Mouse (Mus musculus): ENCODE measurements around the gene Lce1a2. TPM values are rescaled to one million over a fixed set of nuclear protein-coding genes. Genes with fewer than 3 reads are reported as not detected.

The Lce1a2 gene
- not detected for polyA plus RNA-seq (2017; shearing (Covaris generic))

DNA sequence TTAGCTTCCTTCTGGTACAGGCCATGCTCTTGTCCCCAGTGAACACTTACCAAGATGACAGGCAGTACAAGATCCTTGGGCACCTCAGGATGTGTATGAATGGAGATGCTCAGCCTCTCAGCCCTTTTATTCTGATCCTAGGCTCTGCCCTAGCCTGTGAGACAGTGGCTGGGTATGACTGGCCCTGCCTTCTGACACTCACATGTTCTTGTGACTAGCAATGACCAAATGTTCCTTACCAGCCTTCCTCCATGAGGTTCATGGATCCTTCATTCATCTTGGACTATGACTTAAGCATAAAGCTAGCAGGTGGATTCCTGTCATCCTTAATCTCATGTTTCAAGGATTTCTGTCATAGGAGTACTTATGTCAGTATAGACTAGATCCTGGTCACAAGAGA, at the start of gene Lce1a2:
TSS of gene Lce1a2 (minus strand) at position 101 of the 400 bp plus-strand sequence.

DNA sequence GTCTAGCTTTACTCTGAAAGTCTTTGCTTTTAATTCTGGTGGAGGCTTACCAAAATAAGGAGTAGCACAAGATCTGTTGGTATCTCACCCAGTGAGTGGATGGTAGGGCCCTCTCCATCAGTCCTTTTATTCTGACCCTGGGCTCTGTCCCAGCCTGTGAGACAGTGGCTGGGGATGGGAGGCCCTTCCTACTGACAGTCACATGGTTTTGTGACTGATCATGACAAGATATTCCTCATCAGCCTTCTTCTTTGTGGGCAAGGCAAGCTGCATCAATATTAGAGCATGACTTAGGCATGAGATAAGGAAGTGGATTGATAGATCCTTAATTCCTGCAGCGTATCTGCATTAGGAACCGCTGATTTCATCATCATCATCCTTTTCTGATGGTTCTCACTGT, 38.9 kb upstream of the Lce1a2 start, which contains the start of gene Lce1e:
TSS of gene Lce1e (minus strand) at position 101 of the 400 bp plus-strand sequence.

DNA sequence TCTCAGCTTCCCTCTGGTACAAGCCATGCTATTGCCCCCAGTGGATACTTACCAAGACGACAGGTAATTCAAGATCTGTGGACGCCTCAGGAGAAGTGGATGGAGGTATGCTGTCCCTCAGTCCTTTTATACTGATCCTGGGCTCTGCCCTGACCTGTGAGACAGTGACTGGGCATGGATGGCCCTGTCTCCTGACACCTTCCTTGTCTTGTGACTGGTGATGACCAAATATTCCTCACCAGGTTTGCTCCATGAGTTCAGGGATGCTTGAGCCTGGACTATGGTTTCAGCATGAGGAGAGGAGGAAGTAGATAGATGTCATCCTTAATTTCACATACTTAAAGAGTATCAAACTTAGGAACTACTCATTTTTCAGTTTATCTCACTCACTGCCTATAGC, 17.0 kb upstream of the Lce1a2 start, which contains the start of gene Lce1d:
TSS of gene Lce1d (minus strand) at position 101 of the 400 bp plus-strand sequence.

GRCm38 (mm10) chr3:92678947-92679346, 8.8 kb upstream of the Lce1a2 start, which contains the start of gene Lce1c:
TSS of gene Lce1c (plus strand) at chr3:92679247.

GRCm38 (mm10) chr3:92656826-92657225, 13.3 kb downstream of the Lce1a2 start, which contains the start of gene Lce1b:
TSS of gene Lce1b (minus strand) at chr3:92656926.

GRCm38 (mm10) chr3:92648207-92648606, 21.9 kb downstream of the Lce1a2 start, which contains the start of gene Lce1a1:
TSS of gene Lce1a1 (minus strand) at chr3:92648307.

DNA sequence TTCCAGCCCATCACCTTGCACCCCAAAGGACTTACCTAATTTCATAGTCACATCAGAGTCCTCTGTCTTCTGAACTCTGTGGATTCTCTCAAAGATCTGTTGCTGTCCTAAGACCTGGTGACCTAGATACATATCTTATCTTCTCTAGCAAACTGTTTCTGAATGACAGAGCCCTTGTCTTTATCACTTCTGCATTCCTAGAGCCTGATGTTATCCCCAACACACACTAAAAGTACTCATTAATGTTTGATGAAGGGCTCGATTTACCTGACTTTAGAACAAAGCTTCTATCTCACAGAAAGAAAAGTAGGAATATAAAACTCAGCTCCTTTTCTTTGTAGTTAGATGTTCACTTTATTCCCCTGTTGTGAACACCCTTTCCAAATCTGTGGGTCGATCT, 48.6 kb downstream of the Lce1a2 start, which contains the start of gene Lce6a:
TSS of gene Lce6a (minus strand) at position 101 of the 400 bp plus-strand sequence.

Other genes starting within 250 kb of the Lce1a2 start
- 10 to 100 TPM; 17.1 to 28.3 TPM for gene Gm9774, start 240.9 kb downstream of the Lce1a2 start, polyA plus RNA-seq (2017; shearing (Covaris generic))
- gene Sprr2k, start 237.7 kb downstream of the Lce1a2 start, polyA plus RNA-seq (2017; shearing (Covaris generic)): not detected
- gene Sprr1b, start 231.5 kb downstream of the Lce1a2 start, polyA plus RNA-seq (2017; shearing (Covaris generic)): not detected
- gene Sprr3, start 211.6 kb downstream of the Lce1a2 start, polyA plus RNA-seq (2017; shearing (Covaris generic)): under 1 TPM in 1 of 2 experiments, not detected in 1; 0.52 TPM
- gene Sprr1a, start 184.4 kb downstream of the Lce1a2 start, polyA plus RNA-seq (2017; shearing (Covaris generic)): not detected
- gene Sprr4, start 169.8 kb downstream of the Lce1a2 start, polyA plus RNA-seq (2017; shearing (Covaris generic)): not detected
- gene 2310046K23Rik, start 135.8 kb downstream of the Lce1a2 start, polyA plus RNA-seq (2017; shearing (Covaris generic)): not detected
- not detected for gene Ivl, start 96.6 kb downstream of the Lce1a2 start, polyA plus RNA-seq (2017; shearing (Covaris generic))
- not detected for gene Smcp, start 81.3 kb downstream of the Lce1a2 start, polyA plus RNA-seq (2017; shearing (Covaris generic))
- gene 2210017I01Rik, start 62.8 kb downstream of the Lce1a2 start, polyA plus RNA-seq (2017; shearing (Covaris generic)): not detected
- not detected for gene Lce6a, start 48.7 kb downstream of the Lce1a2 start, polyA plus RNA-seq (2017; shearing (Covaris generic))
- not detected for gene Lce1a1, start 22.0 kb downstream of the Lce1a2 start, polyA plus RNA-seq (2017; shearing (Covaris generic))
- not detected for gene Lce1b, start 13.4 kb downstream of the Lce1a2 start, polyA plus RNA-seq (2017; shearing (Covaris generic))
- not detected for gene Lce1c, start 8.9 kb upstream of the Lce1a2 start, polyA plus RNA-seq (2017; shearing (Covaris generic))
- not detected for gene Lce1d, start 16.9 kb upstream of the Lce1a2 start, polyA plus RNA-seq (2017; shearing (Covaris generic))
- gene Lce1e, start 38.8 kb upstream of the Lce1a2 start, polyA plus RNA-seq (2017; shearing (Covaris generic)): not detected
- not detected for gene Lce1f, start 50.0 kb upstream of the Lce1a2 start, polyA plus RNA-seq (2017; shearing (Covaris generic))
- not detected for gene Gm38119, start 68.8 kb upstream of the Lce1a2 start, polyA plus RNA-seq (2017; shearing (Covaris generic))
- not detected for gene Lce1g, start 82.0 kb upstream of the Lce1a2 start, polyA plus RNA-seq (2017; shearing (Covaris generic))
- not detected for gene Lce1h, start 94.8 kb upstream of the Lce1a2 start, polyA plus RNA-seq (2017; shearing (Covaris generic))
- not detected for gene Lce1i, start 108.6 kb upstream of the Lce1a2 start, polyA plus RNA-seq (2017; shearing (Covaris generic))
- not detected for gene Lce1j, start 120.2 kb upstream of the Lce1a2 start, polyA plus RNA-seq (2017; shearing (Covaris generic))
- not detected for gene Lce1k, start 137.6 kb upstream of the Lce1a2 start, polyA plus RNA-seq (2017; shearing (Covaris generic))
- gene Kprp, start 156.9 kb upstream of the Lce1a2 start, polyA plus RNA-seq (2017; shearing (Covaris generic)): not detected
- not detected for gene Lce1l, start 181.0 kb upstream of the Lce1a2 start, polyA plus RNA-seq (2017; shearing (Covaris generic))
- not detected for gene 2310050C09Rik, start 199.9 kb upstream of the Lce1a2 start, polyA plus RNA-seq (2017; shearing (Covaris generic))

Data from activated CD4-positive, CD25-positive, alpha-beta regulatory T cell (primary cell).